ENCODE assay signal across 23 mouse cellular contexts in the genomic region with DNA sequence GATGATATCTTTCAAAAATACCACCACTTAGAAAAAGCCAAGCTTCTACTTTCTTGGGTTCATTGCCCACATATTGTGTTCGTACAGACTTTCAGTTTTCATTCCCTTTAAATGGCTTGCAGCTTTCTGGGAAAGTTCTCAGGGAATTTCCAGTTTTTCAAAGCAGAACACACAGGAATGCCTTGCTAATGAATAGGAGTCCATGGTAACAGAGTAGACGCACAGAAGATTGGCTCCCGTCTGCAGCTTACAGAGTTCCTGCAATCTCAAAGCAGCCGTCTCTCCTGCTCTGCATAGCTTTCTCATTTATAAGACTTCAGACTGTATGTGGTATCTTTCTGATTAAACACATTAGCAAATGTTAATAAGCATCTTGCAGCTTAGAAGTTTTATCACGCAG. TPM values are rescaled to one million over a fixed set of nuclear protein-coding genes. Genes with fewer than 3 reads are reported as not detected.
DNase-seq lines count a peak whose midpoint lies in the region; ATAC-seq and TF ChIP-seq lines count a peak whose summit lies in the region.
"Had no signal": no experiment of that assay in that cellular context is flagged by ENCODE, and none has a peak within 500 bp of the region (broad histone marks: within the 10 kb centered on the region; RNA-seq: fewer than 3 reads in every experiment).

No protein-coding gene starts in this region.

- no peak overlapping the region for H3K4me3 ChIP-seq in neural tube, embryonic 15.5 days (replicated peaks)
- H3K4me3 ChIP-seq in hindbrain, embryonic 15.5 days = no peak overlapping the region
- H3K4me3 ChIP-seq in midbrain, postnatal 0 days (ENCODE audit: low read depth, low read length) = no peak overlapping the region
- H3K4me3 ChIP-seq in intestine, embryonic 15.5 days (replicated peaks) = no peak overlapping the region
- H3K4me3 ChIP-seq: embryonic facial prominence, embryonic 13.5 days; kidney, embryonic 15.5 days; neural tube, embryonic 13.5 days had no signal

- H3K4me1 ChIP-seq in neural tube, embryonic 15.5 days = no peaks in the 10 kb centered on the region
- no peaks in the 10 kb centered on the region for H3K4me1 ChIP-seq in hindbrain, embryonic 15.5 days (replicated peaks)
- H3K4me1 ChIP-seq in midbrain, postnatal 0 days (ENCODE audit: insufficient read depth, low read length) = no peaks in the 10 kb centered on the region
- H3K4me1 ChIP-seq in intestine, embryonic 15.5 days (replicated peaks) = no peaks in the 10 kb centered on the region
- H3K4me1 ChIP-seq: embryonic facial prominence, embryonic 13.5 days; kidney, embryonic 15.5 days; neural tube, embryonic 13.5 days had no signal

- H3K9me3 ChIP-seq in neural tube, embryonic 15.5 days (replicated peaks) = no peaks in the 10 kb centered on the region
- no peaks in the 10 kb centered on the region for H3K9me3 ChIP-seq in hindbrain, embryonic 15.5 days
- H3K9me3 ChIP-seq in midbrain, postnatal 0 days (ENCODE audit: low read length) = no peaks in the 10 kb centered on the region
- H3K9me3 ChIP-seq in intestine, embryonic 15.5 days = no peaks in the 10 kb centered on the region
- H3K9me3 ChIP-seq: embryonic facial prominence, embryonic 13.5 days; G1E; kidney, embryonic 15.5 days; neural tube, embryonic 13.5 days had no signal

- no peak overlapping the region for H3K9ac ChIP-seq in neural tube, embryonic 15.5 days (replicated peaks)
- no peak overlapping the region for H3K9ac ChIP-seq in hindbrain, embryonic 15.5 days
- no peak overlapping the region for H3K9ac ChIP-seq in midbrain, postnatal 0 days (replicated peaks; ENCODE audit: low read length, poor library complexity, severe bottlenecking)
- no peak overlapping the region for H3K9ac ChIP-seq in intestine, embryonic 15.5 days
- H3K9ac ChIP-seq: embryonic facial prominence, embryonic 13.5 days; kidney, embryonic 15.5 days; neural tube, embryonic 13.5 days had no signal

- ATAC-seq in neural tube, embryonic 15.5 days (ENCODE audit: low FRiP score) = no peak
- peak; percentile 66; the same call in 1 of the 2 replicates for ATAC-seq in hindbrain, embryonic 15.5 days (ENCODE audit: low FRiP score, low read depth)
- no peak for ATAC-seq in midbrain, postnatal 0 days (ENCODE audit: low FRiP score)
- no peak for ATAC-seq in intestine, embryonic 15.5 days
- ATAC-seq: CD4-positive, CD25-positive, alpha-beta regulatory T cell, adult 4 months; intestine, embryonic 16.5 days had no signal

- no peak overlapping the region for H3K4me2 ChIP-seq in neural tube, embryonic 15.5 days
- H3K4me2 ChIP-seq in hindbrain, embryonic 15.5 days = no peak overlapping the region
- no peak overlapping the region for H3K4me2 ChIP-seq in midbrain, postnatal 0 days (ENCODE audit: low read depth, low read length, poor library complexity, severe bottlenecking)
- no peak overlapping the region for H3K4me2 ChIP-seq in intestine, embryonic 15.5 days (replicated peaks)
- H3K4me2 ChIP-seq: embryonic facial prominence, embryonic 13.5 days; kidney, embryonic 15.5 days; neural tube, embryonic 13.5 days had no signal

- H3K27me3 ChIP-seq in neural tube, embryonic 15.5 days (replicated peaks) = no peaks in the 10 kb centered on the region
- H3K27me3 ChIP-seq in hindbrain, embryonic 15.5 days = no peaks in the 10 kb centered on the region
- H3K27me3 ChIP-seq in midbrain, postnatal 0 days (ENCODE audit: insufficient read depth, low read length) = no peaks in the 10 kb centered on the region
- H3K27me3 ChIP-seq in intestine, embryonic 15.5 days (replicated peaks) = no peaks in the 10 kb centered on the region
- H3K27me3 ChIP-seq: embryonic facial prominence, embryonic 13.5 days; kidney, embryonic 15.5 days; neural tube, embryonic 13.5 days had no signal

- 0 out of 2 replicates have a peak overlapping the region, but pooled peaks have one; percentile 18 for H3K27ac ChIP-seq in neural tube, embryonic 15.5 days (replicated peaks)
- peak overlapping the region; percentile 36 for H3K27ac ChIP-seq in hindbrain, embryonic 15.5 days (replicated peaks)
- no peak overlapping the region for H3K27ac ChIP-seq in midbrain, postnatal 0 days (ENCODE audit: low read depth, low read length)
- no peak overlapping the region for H3K27ac ChIP-seq in intestine, embryonic 15.5 days
- H3K27ac ChIP-seq: embryonic facial prominence, embryonic 13.5 days; kidney, embryonic 15.5 days; neural tube, embryonic 13.5 days had no signal

- no peak for TF ChIP-seq CTCF in midbrain, postnatal 0 days (IDR thresholded peaks at IDR 0.05)

- no peak for DNase-seq in neural tube, embryonic 10.5 days (ENCODE audit: extremely low spot score, low spot score)
- peak; percentile 42 for DNase-seq in fibroblast of lung, adult 2 months (ENCODE audit: low read depth)
- DNase-seq in midbrain, postnatal 0 days (ENCODE audit: low spot score) = peak; percentile 40
- DNase-seq in testis, postnatal 14 days (ENCODE audit: low spot score) = no peak
- DNase-seq in MN1 (ENCODE audit: low spot score) = no peak
- DNase-seq: adrenal gland, adult 8-10 months; cerebellum, adult 18-20 months; gastrocnemius, postnatal 14 days; heart, postnatal 14 days; liver; lung, adult 2 months; lung, postnatal 4 days; right cerebral cortex, postnatal 25 days; thymus, postnatal 4 days had no signal

- WGBS in neural tube, embryonic 15.5 days = 46% methylated on average over 5 of the region's 5 CpGs
- 33% methylated on average over 5 of the region's 5 CpGs for WGBS in hindbrain, embryonic 15.5 days
- WGBS in midbrain, postnatal 0 days = 22% methylated on average over 5 of the region's 5 CpGs
- 61% methylated on average over 5 of the region's 5 CpGs for WGBS in intestine, embryonic 15.5 days

- H3K36me3 ChIP-seq in neural tube, embryonic 15.5 days = no peaks in the 10 kb centered on the region
- no peaks in the 10 kb centered on the region for H3K36me3 ChIP-seq in hindbrain, embryonic 15.5 days
- H3K36me3 ChIP-seq in midbrain, postnatal 0 days (ENCODE audit: insufficient read depth, low read length) = no peaks in the 10 kb centered on the region
- H3K36me3 ChIP-seq in intestine, embryonic 15.5 days = no peaks in the 10 kb centered on the region
- H3K36me3 ChIP-seq: embryonic facial prominence, embryonic 13.5 days; G1E; kidney, embryonic 15.5 days; neural tube, embryonic 13.5 days had no signal

RNA-seq across cellular contexts. Expression of gene Extl2, which starts 39.8 kb away (rescaled TPM):
- 39.8 and 41.6 TPM in 2 replicates for polyA plus RNA-seq in neural tube, embryonic 15.5 days (2015; fragmentation: Nextera tagmentation; extraction: Ambion mirVana)
- polyA plus RNA-seq in hindbrain, embryonic 15.5 days (2015; fragmentation: Nextera tagmentation; extraction: Ambion mirVana) = 35.1 and 35.6 TPM in 2 replicates
- 34.6 and 35.7 TPM in 2 replicates for total RNA-seq in midbrain, postnatal 0 days (2014; rRNA removed)
- 34.7 and 39.2 TPM in 2 replicates for polyA plus RNA-seq in midbrain, postnatal 0 days (2015; fragmentation: Nextera tagmentation; extraction: Ambion mirVana)
- polyA plus RNA-seq in intestine, embryonic 15.5 days (2015; fragmentation: Nextera tagmentation; extraction: Ambion mirVana) = 15.9 and 17.6 TPM in 2 replicates

RNA-seq across cellular contexts. Expression of gene Slc30a7, which starts 39.8 kb away (rescaled TPM):
- 14.6 and 18.7 TPM in 2 replicates for polyA plus RNA-seq in neural tube, embryonic 15.5 days (2015; fragmentation: Nextera tagmentation; extraction: Ambion mirVana)
- polyA plus RNA-seq in hindbrain, embryonic 15.5 days (2015; fragmentation: Nextera tagmentation; extraction: Ambion mirVana) = 16.7 and 21.0 TPM in 2 replicates
- total RNA-seq in midbrain, postnatal 0 days (2014; rRNA removed) = 28.6 and 46.6 TPM in 2 replicates
- polyA plus RNA-seq in midbrain, postnatal 0 days (2015; fragmentation: Nextera tagmentation; extraction: Ambion mirVana) = 9.0 and 10.6 TPM in 2 replicates
- 35.6 and 38.3 TPM in 2 replicates for polyA plus RNA-seq in intestine, embryonic 15.5 days (2015; fragmentation: Nextera tagmentation; extraction: Ambion mirVana)

Comparison
In these comparisons a context has a peak if more than half of its experiments do, and no peak if none do; other contexts are left out.
1. H3K27ac ChIP-seq: peak in neural tube, embryonic 15.5 days (single experiment) and hindbrain, embryonic 15.5 days (single experiment); none in midbrain, postnatal 0 days (single experiment) and intestine, embryonic 15.5 days (single experiment).
2. DNase-seq: peak in fibroblast of lung, adult 2 months (single experiment) and midbrain, postnatal 0 days (single experiment); none in neural tube, embryonic 10.5 days (single experiment), testis, postnatal 14 days (single experiment) and MN1 (single experiment).